Mouse (Mus musculus) CH12.LX (cell line): Measurements from ENCODE around the gene Stat5b.

Source experiments
- EP300 ChIP-seq: IDR thresholded peaks from 2 replicates; pipeline ENCODE4 v1.6.1; 2011; ENCODE audit warnings: low read length, improper control_type of control experiment
- NRF1 ChIP-seq: IDR thresholded peaks from 2 replicates; pipeline ENCODE4 v1.6.1; 2014; ENCODE audit warnings: low read depth, mild to moderate bottlenecking, inconsistent platforms, low read length, improper control_type of control experiment, moderate library complexity
- RCOR1 ChIP-seq: conservative IDR thresholded peaks from 2 replicates; pipeline ENCODE4 v1.6.1; 2012; ENCODE audit warnings: low read depth, mild to moderate bottlenecking, inconsistent platforms, low read length, improper control_type of control experiment
- USF1 ChIP-seq: IDR thresholded peaks from 2 replicates; pipeline ENCODE4 v1.6.1; 2014; ENCODE audit warnings: low read depth, mild to moderate bottlenecking, inconsistent platforms, low read length, improper control_type of control experiment

- TF ChIP-seq EP300 (no peak), RCOR1 (no peak), NRF1 (no peak), USF1 (no peak)
Measured at GRCm38 (mm10) chr11:100810516-100810915, 40.0 kb downstream of the Stat5b start.
